Mouse (Mus musculus) liver, adult (tissue): ENCODE data around the gene Crybb1.

Source experiments
- GATA4 ChIP-seq: IDR thresholded peaks from 2 replicates; pipeline ENCODE4 v1.6.1; 2014; ENCODE audit warnings: mild to moderate bottlenecking, low read length; ENCODE audit not compliant: insufficient replicate concordance

The Crybb1 gene

GRCm38 (mm10) chr5:112227354-112227753 lies 28.3 kb upstream of the Crybb1 start:
- TF ChIP-seq GATA4 = no peak

GRCm38 (mm10) chr5:112227898-112228239 lies 27.7 kb upstream of the Crybb1 start:
- no peak for TF ChIP-seq GATA4

- no peak for TF ChIP-seq GATA4
Measured at GRCm38 (mm10) chr5:112228240-112229076, 27.2 kb upstream of the Crybb1 start.

GRCm38 (mm10) chr5:112235806-112236205 lies 19.8 kb upstream of the Crybb1 start:
- TF ChIP-seq GATA4 = no peak

- TF ChIP-seq GATA4 = no peak
Measured at GRCm38 (mm10) chr5:112236631-112237030, 19.0 kb upstream of the Crybb1 start.

GRCm38 (mm10) chr5:112237439-112237838 lies 18.2 kb upstream of the Crybb1 start:
- TF ChIP-seq GATA4 = no peak

GRCm38 (mm10) chr5:112237866-112238570 lies 17.6 kb upstream of the Crybb1 start:
- TF ChIP-seq GATA4 = no peak

GRCm38 (mm10) chr5:112238781-112239482 lies 16.7 kb upstream of the Crybb1 start:
- TF ChIP-seq GATA4 = no peak

GRCm38 (mm10) chr5:112240761-112241160 lies 14.9 kb upstream of the Crybb1 start:
- TF ChIP-seq GATA4 = no peak

- no peak for TF ChIP-seq GATA4
Measured at GRCm38 (mm10) chr5:112241849-112242248, 13.8 kb upstream of the Crybb1 start.

GRCm38 (mm10) chr5:112242361-112242778 lies 13.2 kb upstream of the Crybb1 start:
- no peak for TF ChIP-seq GATA4

- no peak for TF ChIP-seq GATA4
Measured at GRCm38 (mm10) chr5:112243041-112243440, 12.6 kb upstream of the Crybb1 start.

- peak; percentile 78; the same call in 1 of the 2 replicates for TF ChIP-seq GATA4
Measured at GRCm38 (mm10) chr5:112243539-112244274, 11.9 kb upstream of the Crybb1 start.

GRCm38 (mm10) chr5:112244275-112244562 lies 11.4 kb upstream of the Crybb1 start:
- no peak for TF ChIP-seq GATA4

- no peak for TF ChIP-seq GATA4
Measured at GRCm38 (mm10) chr5:112244890-112245615, 10.6 kb upstream of the Crybb1 start.
